Mouse (Mus musculus): ENCODE measurements around the gene Olfr698.
"Not testable (repeated sequence)": the region's sequence is repeated elsewhere in the genome, so short reads cannot be mapped to it uniquely, and the experiment has no call there.

Olfr698 gene

GRCm38 (mm10) chr7:106755297-106755696, at the start of gene Olfr698:
Olfr698 (minus strand) TSS chr7:106755397.
- DNase-seq: no peak

GRCm38 (mm10) chr7:106793098-106793497, 37.9 kb upstream of the Olfr698 start, which contains the start of gene Olfr699:
Olfr699 (minus strand) TSS chr7:106793198.
- no peak for DNase-seq

- no peak for DNase-seq
These were observed 33.1 kb upstream of the Olfr698 start for GRCm38 (mm10) chr7:106788330-106788729.

- not testable (repeated sequence) for DNase-seq
These were observed 5.8 kb upstream of the Olfr698 start for GRCm38 (mm10) chr7:106761008-106761407.

- DNase-seq: no peak
These were observed 3.6 kb upstream of the Olfr698 start for GRCm38 (mm10) chr7:106758800-106759199.

- no peak for DNase-seq
These were observed 9.4 kb downstream of the Olfr698 start for GRCm38 (mm10) chr7:106745811-106746210.

- no peak for DNase-seq
These were observed 12.9 kb downstream of the Olfr698 start, which contains the start of gene Olfr697 for GRCm38 (mm10) chr7:106742343-106742742. Olfr697 (minus strand) TSS chr7:106742443.

- DNase-seq: no peak
These were observed 18.2 kb downstream of the Olfr698 start for GRCm38 (mm10) chr7:106737028-106737427.

GRCm38 (mm10) chr7:106733717-106734116, 21.5 kb downstream of the Olfr698 start:
- no peak for DNase-seq

GRCm38 (mm10) chr7:106725654-106726053, 29.5 kb downstream of the Olfr698 start:
- DNase-seq: not testable (repeated sequence)

GRCm38 (mm10) chr7:106716296-106716695, 38.9 kb downstream of the Olfr698 start, which contains the start of gene Olfr695:
Olfr695 (minus strand) TSS chr7:106716396.
- DNase-seq: no peak

- DNase-seq: no peak
These were observed 43.7 kb downstream of the Olfr698 start for GRCm38 (mm10) chr7:106711463-106711862.

GRCm38 (mm10) chr7:106707705-106708104, 47.5 kb downstream of the Olfr698 start:
- DNase-seq: not testable (repeated sequence)
